Mouse (Mus musculus) Muller cell, postnatal 12 days (primary cell): ENCODE measurements around the gene H2al2a.
A peak's percentile ranks its signal among the peaks of the same experiment; 100 is the strongest.

ENCODE experiments used
- DNase-seq: peaks from one replicate; pipeline ENCODE4 v3.0.0-alpha.2; 2015; ENCODE audit errors: inconsistent ontology term

The H2al2a gene

DNA sequence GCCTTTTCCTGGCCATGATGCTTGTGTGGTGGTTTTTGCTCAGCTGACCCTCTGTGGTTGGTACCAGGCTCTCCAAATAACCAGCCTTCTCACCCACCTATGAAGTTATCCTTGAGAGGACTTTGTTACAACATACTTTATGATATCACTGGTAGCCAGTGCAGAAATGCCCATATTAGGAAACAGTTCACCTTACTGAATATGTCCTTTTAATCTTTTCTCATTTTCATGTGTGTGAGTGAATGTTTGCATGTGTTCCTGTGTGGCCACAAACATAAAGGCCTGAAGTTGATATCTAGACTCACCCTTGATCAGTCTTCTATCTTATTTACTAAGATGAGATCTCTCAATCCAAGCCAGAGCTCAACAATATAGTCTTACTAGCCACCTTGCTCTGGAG is at the start of gene H2al2a:
H2al2a (minus strand) TSS at position 101 of the 400 bp plus-strand sequence.
- no peak for DNase-seq

DNA sequence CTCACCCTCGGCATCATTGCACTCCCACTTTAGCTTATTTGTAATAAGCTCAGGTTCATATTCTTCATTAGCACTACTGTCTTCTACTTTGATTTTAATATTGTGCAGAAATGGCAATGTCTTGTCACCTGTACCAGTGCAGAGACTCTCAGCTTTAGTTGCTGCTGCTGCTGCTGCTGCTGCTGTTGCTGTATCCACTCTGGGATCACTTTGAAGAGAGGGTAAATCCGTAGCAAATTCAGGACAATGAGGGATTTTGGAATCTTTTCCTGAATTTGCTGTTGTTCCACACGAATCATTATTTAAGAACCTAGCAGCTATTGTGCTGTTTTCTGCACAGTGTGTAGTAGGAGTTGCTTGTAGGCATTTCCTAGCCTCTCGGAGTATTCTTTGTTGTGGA is 49.4 kb upstream of the H2al2a start:
- DNase-seq, result peak; percentile 35

DNA sequence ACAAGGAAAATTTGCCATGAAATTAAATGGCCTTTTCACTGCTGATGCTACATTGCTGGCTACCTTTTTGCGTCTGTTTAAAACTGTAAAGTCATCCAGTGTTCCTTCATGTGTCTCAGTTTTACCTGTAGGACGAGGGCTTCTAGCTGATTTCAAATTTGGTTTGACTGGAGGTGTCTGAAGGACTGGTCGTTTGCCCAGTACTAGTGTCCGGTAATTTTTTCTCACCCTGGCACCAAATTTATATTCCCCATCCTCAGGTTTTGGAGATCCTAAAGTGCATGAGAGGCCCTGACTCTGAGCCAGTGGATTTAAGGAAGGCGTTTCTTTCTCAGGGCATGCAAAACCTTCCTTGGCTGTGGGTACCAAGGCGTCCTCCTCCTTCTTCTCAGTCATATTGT is 49.0 kb upstream of the H2al2a start:
- no peak for DNase-seq

DNA sequence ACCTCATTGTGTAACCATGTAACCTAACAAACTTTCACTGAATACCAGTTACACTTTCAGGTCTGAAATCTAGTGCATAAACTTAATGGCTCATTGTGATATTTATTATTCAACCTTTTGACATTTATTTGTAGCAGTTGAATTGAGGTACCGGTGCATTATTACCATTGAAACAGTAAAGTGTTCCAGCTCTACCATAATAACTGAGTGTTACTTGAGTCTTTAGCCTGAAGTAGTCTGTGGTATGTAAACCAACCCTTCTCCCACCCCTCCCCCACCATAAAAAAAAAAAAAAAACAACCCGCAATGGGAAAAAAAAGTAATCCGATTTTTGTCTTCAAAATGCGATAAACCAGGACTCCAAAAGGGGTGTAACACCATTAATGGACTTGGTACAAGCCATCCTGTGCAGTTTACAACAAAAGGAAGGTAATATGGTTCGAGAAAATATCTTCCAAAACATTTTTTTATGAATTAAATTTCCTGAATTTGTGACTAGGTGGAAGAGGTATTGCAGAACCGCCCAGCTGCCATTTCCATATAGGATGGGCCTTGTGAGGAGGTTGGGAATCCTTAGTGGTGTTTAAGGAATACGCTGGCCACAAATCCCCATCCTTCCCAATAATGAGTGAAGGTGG is 48.5 kb upstream of the H2al2a start:
- DNase-seq, result peak; percentile 65

DNA sequence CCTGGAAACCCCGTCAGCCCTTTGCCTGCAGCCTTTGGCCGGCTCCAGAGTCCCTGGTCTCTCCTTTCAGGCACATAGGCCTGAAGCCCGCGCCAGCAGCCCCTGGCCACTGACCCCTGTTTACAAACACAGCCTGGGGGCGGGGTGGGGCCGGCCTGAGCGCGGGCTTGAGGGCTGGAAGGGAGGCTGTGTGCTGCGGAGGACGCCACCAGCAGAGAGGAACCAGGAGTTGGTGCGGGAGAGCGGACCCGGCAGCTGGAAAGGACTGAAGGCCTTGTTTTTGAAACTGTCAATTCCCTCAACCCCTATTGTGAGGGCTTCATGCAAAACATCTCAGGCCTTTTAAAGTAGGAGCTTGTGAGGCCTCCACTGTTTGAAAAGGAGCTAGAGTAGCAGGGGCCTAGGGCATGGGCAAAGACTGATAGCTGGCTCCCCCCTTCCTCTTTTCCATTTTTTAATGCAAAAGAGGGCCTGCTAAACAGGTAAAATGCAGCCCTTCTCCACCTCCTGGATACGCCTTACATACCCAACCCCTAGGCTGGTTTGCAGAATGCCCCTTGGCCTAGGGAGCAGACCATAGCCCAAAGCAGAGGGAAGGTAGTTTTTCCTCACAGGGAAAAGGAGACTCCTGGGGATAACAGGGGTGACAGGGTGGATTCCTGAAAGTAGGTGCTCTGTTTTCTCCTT is 44.6 kb upstream of the H2al2a start:
- peak; percentile 65 for DNase-seq

DNA sequence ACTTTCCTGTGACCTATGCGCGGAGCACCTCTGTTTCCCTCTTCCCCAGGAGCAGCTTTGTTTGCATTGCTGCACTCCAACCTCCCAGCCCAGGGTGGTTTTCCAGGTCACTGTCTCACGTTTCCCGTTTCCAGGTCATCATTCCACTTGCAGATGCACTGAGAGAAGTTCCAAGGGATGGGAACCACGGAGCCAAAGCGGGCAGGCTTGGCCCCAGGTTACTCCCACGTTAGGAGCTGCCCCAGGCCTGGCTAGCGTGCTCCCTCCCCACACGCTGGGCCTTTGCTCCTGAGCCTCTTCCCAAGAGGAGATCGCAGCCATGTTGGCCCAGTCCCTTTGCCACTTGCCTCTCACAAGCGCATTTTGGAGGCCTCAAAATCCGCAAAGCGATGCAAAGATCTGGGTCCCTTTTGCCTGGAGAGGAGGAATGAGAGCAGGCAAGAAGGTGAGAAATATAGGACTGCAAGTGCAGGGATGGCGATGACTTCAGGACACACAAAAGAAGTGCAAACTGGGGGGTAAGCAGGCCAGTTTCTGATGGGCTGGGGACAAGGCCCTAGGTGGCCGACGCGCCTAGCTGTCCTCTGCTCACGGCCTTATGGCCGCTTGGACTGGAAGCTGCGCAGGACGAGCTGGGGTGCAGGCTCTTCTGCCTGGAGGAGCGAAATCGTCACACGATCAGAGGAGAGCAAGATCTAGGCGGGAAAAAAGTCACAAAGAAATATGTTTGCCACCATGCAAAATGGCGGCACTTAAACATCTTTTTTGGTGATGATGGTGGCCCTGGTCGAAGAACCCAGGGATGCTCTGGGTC is 43.8 kb upstream of the H2al2a start:
- peak; percentile 58 for DNase-seq

DNA sequence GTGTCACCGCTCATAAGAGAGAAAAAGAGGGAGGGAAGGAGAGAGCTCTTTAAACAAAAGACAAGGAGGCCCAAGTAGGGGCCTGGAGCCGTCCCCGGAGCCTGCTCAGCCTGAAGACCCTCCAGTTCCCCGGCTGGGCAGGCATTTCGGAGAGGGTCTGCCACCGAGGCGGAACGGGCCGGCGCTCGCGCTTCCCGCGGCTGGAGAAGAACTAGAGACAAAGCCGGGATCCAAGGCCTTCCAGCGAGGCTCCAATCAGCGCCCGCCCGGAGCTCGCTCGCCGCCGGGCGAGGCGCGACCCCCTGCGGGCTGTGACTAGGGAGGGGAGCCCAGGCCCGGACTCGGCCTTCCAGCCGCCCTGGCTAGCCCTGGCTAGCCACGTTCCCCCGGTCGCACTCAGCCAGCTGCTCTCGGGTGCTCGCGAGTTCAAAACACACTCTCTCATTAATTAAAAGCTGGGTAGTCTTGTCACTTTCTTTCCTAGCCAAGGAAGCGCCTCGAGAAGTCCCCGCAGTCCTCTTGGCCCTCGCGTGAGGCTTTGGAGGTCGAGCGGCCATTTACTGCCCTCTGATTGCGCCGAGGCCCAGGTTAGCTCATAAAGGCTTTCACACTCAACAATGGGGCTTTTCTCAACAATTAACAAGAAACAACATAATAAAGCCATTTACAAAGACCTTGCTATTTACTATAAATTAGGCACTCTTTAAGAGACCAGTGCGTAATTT is 43.0 kb upstream of the H2al2a start:
- peak; percentile 72 for DNase-seq

DNA sequence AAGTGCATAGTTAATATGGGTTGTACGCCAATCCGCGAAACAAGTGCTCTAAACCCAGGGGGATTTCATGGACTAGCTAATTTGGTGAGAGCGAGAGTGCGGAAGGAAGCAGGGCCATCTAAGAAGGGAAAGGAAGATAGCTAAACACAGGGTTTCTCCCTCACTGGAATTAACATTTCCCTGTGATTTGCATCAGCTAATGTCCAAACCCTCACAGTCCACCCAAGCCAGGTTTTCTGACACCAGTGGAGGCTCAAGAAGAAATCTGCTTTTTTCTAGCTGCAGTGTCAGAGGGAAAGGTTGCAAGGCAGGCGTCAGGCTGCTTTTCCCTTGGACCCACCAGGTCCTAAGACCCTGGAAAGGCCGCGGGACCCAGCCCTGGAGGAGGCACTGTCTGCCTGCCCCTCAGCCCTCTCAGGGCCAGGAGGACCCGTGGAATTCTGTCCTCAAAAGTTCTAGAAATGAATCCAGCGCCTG is 42.2 kb upstream of the H2al2a start:
- DNase-seq, result no peak

DNA sequence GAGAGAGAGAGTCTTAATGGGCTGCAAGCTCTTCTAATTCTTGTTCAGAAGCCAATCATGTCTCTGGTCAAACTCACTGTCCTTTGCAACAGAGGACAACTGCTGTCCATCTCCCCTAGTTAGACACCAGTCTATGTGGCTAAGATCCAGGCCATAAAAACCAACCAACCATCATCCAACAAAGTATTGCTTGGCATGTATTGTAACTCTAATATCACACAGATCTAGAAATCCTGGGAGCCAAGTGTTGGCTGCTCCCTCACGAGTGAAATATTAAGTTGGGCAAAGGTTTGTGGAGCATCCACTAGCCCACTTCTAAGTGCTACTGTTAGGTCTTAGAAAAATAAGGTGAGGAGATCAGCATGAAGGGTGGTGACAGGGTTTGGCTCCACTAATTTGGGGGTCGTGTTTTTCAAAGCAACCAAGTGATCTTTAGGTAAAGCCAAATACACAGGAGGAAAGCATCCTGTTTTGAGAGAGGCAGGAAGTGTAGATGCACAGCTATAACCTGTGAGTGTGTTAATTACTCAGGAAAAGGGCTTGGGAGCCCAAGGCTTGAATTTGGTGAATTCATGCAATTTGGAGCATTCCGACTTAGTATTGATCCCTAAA is 41.5 kb upstream of the H2al2a start:
- no peak for DNase-seq

DNA sequence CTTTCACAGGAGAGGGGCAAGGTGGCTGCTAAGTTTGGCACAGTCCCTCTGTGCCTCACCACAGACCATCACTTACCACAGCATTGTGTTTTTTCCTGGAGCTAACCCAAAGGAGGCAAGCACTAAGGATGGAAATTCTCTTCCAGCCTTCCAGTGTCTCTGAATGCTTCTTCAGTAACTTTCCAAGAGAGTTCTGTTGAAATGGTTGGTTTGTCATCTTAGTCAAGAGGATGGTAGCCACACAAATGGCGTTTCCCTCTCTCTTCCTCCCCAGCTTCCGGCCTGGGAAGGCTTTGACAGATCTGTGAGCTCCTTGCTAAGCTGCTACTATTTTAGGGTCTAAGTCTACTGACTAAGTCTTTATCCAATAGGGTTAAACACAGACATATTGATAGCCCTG is 40.7 kb upstream of the H2al2a start, which contains the start of gene A930004D18Rik:
A930004D18Rik (minus strand) TSS at position 247 of the 400 bp plus-strand sequence.
- no peak for DNase-seq

DNA sequence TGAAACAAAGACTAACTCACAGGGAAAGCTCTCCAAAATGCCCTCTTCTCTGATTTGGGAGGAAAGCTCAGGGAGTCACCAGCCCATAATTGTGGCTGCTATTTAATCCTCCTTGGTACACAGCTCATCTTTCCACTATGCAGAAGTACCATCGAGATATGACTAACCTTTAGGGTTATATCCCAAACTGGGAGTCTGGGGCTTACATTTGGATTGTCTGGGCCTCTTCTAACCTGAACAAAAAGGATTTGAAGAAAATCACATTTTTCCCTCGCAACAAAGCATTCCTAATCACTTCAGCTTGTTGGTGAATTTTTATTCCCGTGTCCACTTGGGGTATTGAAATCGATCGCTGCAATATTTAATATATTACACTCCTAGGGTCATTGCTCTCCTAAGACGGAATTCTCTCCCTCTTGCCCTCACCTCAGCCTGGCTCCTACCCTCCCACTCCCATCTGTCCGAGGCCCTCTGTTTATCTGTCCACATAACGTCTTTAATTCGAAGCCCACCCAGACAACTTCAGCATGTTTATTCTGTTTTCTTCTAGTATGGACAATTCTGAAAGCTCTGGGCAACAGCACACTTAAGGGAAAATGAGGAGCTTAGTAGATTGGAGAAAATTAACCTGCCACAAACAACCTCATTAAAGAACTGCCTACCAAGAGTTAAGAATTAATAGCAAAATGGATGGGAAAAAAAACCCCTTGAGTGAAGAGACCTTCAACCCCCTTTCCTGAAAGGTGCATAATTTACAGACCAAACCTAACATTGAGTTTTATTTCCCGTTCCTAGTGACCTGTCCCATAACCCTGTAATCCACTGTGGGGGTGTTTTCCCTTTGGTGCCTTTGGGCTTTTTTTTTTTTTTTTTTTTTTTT is 37.9 kb upstream of the H2al2a start:
- DNase-seq, result peak; percentile 6

DNA sequence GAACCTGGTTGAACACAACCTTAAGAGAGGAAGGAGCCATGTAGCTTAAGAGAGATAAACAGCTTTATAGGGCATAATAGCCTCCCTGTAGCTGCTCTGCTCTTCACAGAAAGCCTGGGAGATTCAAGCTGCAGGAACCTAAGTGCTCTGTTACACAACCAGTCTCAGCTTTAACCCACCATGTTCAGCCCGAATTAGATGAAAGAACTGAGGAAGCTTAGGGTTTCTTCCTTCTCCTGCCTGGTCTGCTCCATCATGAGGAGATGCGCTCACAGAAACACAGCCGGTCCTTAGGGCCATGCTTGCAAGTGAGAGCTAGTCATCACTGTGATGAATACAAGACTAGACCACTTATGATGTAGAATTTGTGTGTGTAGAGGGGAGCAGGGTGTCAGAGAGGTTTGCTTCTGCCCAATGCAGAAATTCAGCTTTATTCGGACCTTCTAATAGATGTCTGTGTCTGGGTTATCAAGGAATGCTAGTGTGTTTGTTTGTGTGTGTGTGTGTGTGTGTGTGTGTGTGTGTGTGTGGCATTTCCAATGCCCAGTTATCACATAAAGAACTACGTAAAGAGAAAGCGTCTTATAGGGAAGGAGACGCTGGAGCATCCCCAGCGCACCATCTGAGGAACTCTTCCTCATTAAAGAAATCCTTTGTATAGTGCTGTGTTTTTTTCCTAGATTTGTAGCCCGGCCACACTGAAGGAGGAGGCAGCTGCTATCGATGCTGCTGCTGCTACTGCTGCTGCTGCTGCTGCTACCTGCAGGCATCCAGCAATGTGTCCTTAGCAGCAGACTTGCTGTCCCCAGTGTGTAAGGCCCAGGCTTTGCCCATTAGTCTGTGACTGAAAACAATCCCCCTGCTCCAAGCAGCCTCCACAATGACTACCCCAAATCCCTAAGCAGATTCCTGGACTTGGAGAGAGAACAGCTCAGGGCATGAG is 36.7 kb upstream of the H2al2a start:
- DNase-seq, result peak; percentile 19

DNA sequence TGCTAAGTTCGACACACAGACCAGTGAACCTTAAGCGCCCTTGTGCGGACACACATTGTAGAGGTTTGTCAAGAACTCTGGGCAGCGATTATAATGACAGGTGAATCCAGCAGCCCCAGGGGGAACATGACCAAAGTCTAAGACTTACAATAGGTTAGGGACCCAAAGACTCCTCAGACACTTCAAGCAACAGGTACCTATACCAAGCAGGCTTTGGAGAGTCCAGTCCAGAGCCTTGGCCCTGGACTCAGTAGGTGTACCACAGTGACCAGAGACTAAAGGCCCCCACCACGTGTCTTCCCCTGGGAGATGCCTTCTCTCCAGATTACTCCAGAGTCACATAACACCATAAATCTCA is 35.8 kb upstream of the H2al2a start:
- peak; percentile 17 for DNase-seq

DNA sequence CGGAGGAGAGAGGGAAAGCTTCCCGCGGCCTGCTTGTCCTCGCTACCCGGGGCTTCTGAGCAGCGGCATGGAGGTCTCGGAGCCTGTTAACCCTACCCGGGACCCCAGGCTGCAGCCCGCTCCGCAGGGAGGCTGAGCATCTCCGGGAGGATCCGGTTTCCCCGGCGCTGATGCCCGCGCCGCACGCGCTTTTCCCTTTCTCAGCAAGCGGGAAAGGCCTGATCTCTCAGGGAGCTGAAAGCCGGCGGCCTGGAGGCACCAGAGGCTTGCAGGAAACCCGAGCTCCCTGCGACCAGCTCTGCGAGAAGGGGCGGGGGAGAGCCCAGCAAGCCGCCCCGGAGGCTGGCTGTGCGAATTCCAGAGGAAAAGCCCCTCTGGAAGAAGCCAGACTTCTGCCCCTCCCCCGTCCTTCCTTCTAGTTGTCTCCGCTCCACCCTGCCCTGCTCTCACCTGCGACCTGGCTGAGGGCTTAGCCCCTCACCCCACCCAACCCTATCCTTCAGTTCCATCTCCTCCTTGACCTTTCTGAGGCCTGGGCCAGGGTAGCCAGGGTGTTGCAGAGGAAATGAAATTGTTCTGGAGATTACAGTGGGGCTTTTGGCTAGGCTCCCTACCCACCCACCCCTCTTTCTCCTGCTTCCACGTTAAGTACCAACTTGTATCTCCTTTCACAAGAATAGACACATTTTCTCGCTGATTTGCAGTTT is 35.2 kb upstream of the H2al2a start:
- peak; percentile 58 for DNase-seq

DNA sequence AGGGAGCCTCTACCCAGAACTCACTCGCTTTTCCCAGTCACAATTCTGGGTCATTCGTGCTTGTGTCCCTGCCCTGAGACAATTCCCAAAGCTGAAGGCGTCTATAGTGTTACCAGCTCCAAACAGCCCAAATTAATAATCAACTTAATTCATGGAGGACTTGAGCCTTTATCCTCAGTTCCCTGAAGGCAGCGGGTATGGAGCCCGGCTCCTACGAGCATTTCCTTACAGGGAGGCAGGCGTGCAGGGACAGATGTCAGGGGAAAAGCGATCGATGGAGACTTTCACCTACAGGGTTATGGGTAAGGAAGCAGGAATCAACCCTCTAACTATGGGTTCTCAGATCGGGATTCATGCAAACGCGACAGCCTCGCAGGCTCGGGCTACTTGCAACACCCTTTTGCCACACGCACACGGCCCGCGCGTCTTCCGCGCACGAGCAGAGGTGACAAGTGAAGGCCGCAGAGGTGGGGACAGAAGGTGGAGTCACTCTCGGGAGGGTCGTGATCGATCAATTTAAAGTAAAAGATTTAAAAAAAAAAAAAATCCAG is 34.6 kb upstream of the H2al2a start:
- DNase-seq, result peak; percentile 60

DNA sequence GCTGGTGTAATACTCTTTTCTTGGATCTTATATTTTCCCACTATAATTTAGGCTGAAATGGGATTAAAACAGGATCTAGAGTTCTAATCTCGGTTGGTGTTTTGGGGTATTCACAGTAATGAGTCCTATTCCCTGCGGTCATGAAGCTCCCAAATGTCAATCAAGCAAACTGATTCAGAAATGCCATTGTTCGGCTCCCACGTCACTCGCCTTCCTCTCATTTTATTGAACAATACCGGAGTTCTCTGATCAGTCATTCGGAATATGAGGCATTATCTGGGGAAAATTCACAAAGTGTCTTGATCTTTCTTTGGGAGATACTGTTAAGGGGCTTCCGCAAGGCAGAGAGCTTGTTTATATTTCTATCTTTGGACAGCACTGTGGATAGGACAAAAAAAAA is 33.8 kb upstream of the H2al2a start:
- peak; percentile 77 for DNase-seq

DNA sequence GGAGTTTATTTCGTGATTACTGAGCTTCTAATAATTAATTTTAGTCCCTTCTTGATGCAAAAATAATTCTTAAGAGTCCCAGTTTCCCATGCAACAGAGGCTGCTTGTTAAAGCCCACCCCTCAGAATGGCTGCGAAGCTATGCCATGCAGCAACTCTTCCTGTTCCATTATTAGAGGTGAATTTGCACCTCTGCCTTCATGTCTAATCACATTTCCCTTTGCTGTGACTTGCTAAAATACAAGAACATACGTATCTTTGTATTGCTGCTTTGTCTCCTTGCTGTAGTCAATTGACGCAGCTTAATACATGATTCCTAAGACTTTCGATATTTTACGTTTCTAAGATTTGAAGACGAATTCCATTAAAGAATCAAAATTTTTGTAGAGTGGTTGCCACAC is 32.9 kb upstream of the H2al2a start:
- no peak for DNase-seq
